Comparison of ENCODE assay signal across 8 mouse cellular contexts in the genomic region with DNA sequence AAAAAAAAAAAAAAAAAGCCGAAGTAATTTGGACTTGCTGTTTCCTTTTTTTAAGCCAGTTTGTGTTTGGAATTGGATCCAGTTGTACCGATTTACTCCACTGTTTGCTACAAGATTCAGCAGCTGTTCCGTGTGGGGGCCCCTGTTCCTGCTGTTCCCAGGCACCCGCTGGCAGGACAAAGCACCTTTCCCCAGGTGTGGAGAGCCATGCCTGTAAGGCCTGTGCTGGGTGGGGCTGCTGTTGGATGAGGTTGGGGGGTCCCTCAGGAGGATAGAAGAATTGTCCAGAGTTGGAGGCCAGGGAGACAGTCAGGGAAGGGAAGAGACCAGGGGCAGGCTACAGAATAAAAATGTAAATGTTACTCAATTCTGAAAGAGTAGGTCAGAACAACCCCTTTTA. TPM values are rescaled to one million over a fixed set of nuclear protein-coding genes. Genes with fewer than 3 reads are reported as not detected.
DNase-seq lines count a peak whose midpoint lies in the region; ATAC-seq and TF ChIP-seq lines count a peak whose summit lies in the region.

No protein-coding gene starts in this region.

- DNase-seq in gastrocnemius, adult 2 months: no peak
- no peak for DNase-seq in gastrocnemius, postnatal 25 days
- DNase-seq in ES-E14 (ENCODE audit: low read depth, low spot score): no peak
- no peak for DNase-seq in hindbrain, embryonic 14.5 days (ENCODE audit: low spot score)
- DNase-seq in midbrain, embryonic 11.5 days (ENCODE audit: low spot score, missing footprints): no peak
- DNase-seq in spleen, adult 12 weeks (ENCODE audit: low spot score): no peak
- no peak for DNase-seq in right cerebral cortex, postnatal 25 days

- H3K4me2 ChIP-seq in hindbrain, embryonic 14.5 days (replicated peaks): peak overlapping the region; percentile 72
- H3K4me2 ChIP-seq in midbrain, embryonic 11.5 days: peak overlapping the region; percentile 59

- no peaks in the 10 kb centered on the region for H3K9me3 ChIP-seq in ES-E14 (ENCODE audit: control insufficient read depth, insufficient read depth, low read depth, low read length)
- H3K9me3 ChIP-seq in hindbrain, embryonic 14.5 days (ENCODE audit: control insufficient read depth, low read length): no peaks in the 10 kb centered on the region
- H3K9me3 ChIP-seq in midbrain, embryonic 11.5 days (ENCODE audit: control insufficient read depth, low read length): no peaks in the 10 kb centered on the region

- in situ Hi-C loops in ES-E14 (cut with MboI; ENCODE audit: low sequenced_read_pairs in 2 of 2, unreplicated experiment in 2 of 2): no loop called here

- H3K4me3 ChIP-seq in gastrocnemius, adult 2 months: peak overlapping the region; percentile 97
- peak overlapping the region in 1 of 2 experiments; percentile 97; a peak in 2 of 4 replicates for H3K4me3 ChIP-seq in ES-E14 (ENCODE audit: insufficient read depth in 1 of 2, low read depth in 1 of 2, low read length in 2 of 2, poor library complexity in 1 of 2, severe bottlenecking in 1 of 2)
- peak overlapping the region; percentile 95 for H3K4me3 ChIP-seq in hindbrain, embryonic 14.5 days (replicated peaks; ENCODE audit: low read length)
- H3K4me3 ChIP-seq in midbrain, embryonic 11.5 days (ENCODE audit: low read depth, low read length): peak overlapping the region; percentile 95

- peak overlapping the region; percentile 56; the same call in 1 of the 2 replicates for H3K9ac ChIP-seq in ES-E14 (ENCODE audit: insufficient read depth, low read depth, low read length, poor library complexity, severe bottlenecking)
- peak overlapping the region; percentile 99 for H3K9ac ChIP-seq in hindbrain, embryonic 14.5 days
- H3K9ac ChIP-seq in midbrain, embryonic 11.5 days (ENCODE audit: low read length): peak overlapping the region; percentile 22; the same call in 1 of the 2 replicates

- WGBS in hindbrain, embryonic 14.5 days: 42% methylated on average over 4 of the region's 4 CpGs
- 32% methylated on average over 4 of the region's 4 CpGs for WGBS in midbrain, embryonic 11.5 days

- no peaks in the 10 kb centered on the region for H3K36me3 ChIP-seq in ES-E14 (ENCODE audit: control insufficient read depth, insufficient read depth, low read length, poor library complexity, severe bottlenecking)
- H3K36me3 ChIP-seq in hindbrain, embryonic 14.5 days (replicated peaks; ENCODE audit: control insufficient read depth, insufficient read depth): no peaks in the 10 kb centered on the region; the same call in 1 of the 2 replicates
- H3K36me3 ChIP-seq in midbrain, embryonic 11.5 days (ENCODE audit: control insufficient read depth, insufficient read depth, low read length): no peaks in the 10 kb centered on the region

- intact Hi-C loops in gastrocnemius, adult 2 months (cut with DNase I): loop anchor here (5.0 kb wide), 2 partner anchors 68 to 138 kb away; no protein-coding TSS in a partner anchor

- TF ChIP-seq CTCF in gastrocnemius, adult 2 months (IDR thresholded peaks at IDR 0.05): no peak

- H3K27ac ChIP-seq in gastrocnemius, adult 2 months: peak overlapping the region; percentile 94; the same call in 1 of the 2 replicates
- H3K27ac ChIP-seq in ES-E14 (ENCODE audit: insufficient read depth, low read depth, low read length, poor library complexity, severe bottlenecking): no peak overlapping the region
- peak overlapping the region; percentile 99 for H3K27ac ChIP-seq in hindbrain, embryonic 14.5 days
- 0 out of 2 replicates have a peak overlapping the region, but pooled peaks have one; percentile 11 for H3K27ac ChIP-seq in midbrain, embryonic 11.5 days (ENCODE audit: low read depth, low read length)

- peaks cover 0 to 5% of the 10 kb centered on the region in 2 experiments for H3K4me1 ChIP-seq in ES-E14 (ENCODE audit: control insufficient read depth in 2 of 2, insufficient read depth in 2 of 2, low read length in 2 of 2, poor library complexity in 1 of 2)
- peaks cover 50% of the 10 kb centered on the region for H3K4me1 ChIP-seq in hindbrain, embryonic 14.5 days (replicated peaks; ENCODE audit: control insufficient read depth, insufficient read depth, low read length)
- peaks cover 14% of the 10 kb centered on the region for H3K4me1 ChIP-seq in midbrain, embryonic 11.5 days (ENCODE audit: control insufficient read depth, insufficient read depth, low read length)

- no peaks in the 10 kb centered on the region for H3K27me3 ChIP-seq in hindbrain, embryonic 14.5 days (ENCODE audit: control insufficient read depth, insufficient read depth, low read length)
- no peaks in the 10 kb centered on the region for H3K27me3 ChIP-seq in midbrain, embryonic 11.5 days (ENCODE audit: control insufficient read depth, insufficient read depth, low read length)

- no peak for ATAC-seq in hindbrain, embryonic 14.5 days (ENCODE audit: low FRiP score)
- no peak for ATAC-seq in midbrain, embryonic 11.5 days (ENCODE audit: low FRiP score)
- no peak for ATAC-seq in megakaryocyte-erythroid progenitor cell, adult 5-6 weeks (replicated peaks; ENCODE audit: low FRiP score, low TSS enrichment, poor library complexity, severe bottlenecking)

TF ChIP-seq in ES-E14, 5 proteins besides CTCF, POLR2A, EP300 and RAD21:
- no peak for TF ChIP-seq MAFK (IDR thresholded peaks at IDR 0.05; ENCODE audit: insufficient read depth, low read depth, low read length)
- no peak for TF ChIP-seq HCFC1 (IDR thresholded peaks at IDR 0.05; ENCODE audit: borderline replicate concordance, insufficient read depth, low read length)
- TF ChIP-seq ZC3H11A (IDR thresholded peaks at IDR 0.05; ENCODE audit: borderline replicate concordance, low read depth, low read length): no peak
- TF ChIP-seq CHD2 (IDR thresholded peaks at IDR 0.05; ENCODE audit: low read depth, low read length): no peak
- TF ChIP-seq ZNF384 (IDR thresholded peaks at IDR 0.05; ENCODE audit: low read depth, low read length): no peak; the same call in 1 of the 2 replicates

RNA-seq across cellular contexts. Expression of gene Wdfy3, which starts 1.1 kb away (rescaled TPM):
- 10 to 100 TPM; 20.0 to 23.9 TPM for total RNA-seq in gastrocnemius, adult 2 months (2021)
- 10 to 100 TPM; 19.3 to 20.2 TPM for total RNA-seq in gastrocnemius, postnatal 25 days (2021)
- total RNA-seq in ES-E14 (2012; rRNA removed): 25.3 and 38.1 TPM in 2 replicates
- polyA plus RNA-seq in hindbrain, embryonic 14.5 days (2014; fragmentation: Nextera tagmentation; extraction: Ambion mirVana): 35.3 and 36.2 TPM in 2 replicates
- polyA plus RNA-seq in midbrain, embryonic 11.5 days (2014; fragmentation: Nextera tagmentation; extraction: Ambion mirVana): 24.9 and 25.9 TPM in 2 replicates
- 19.4 and 24.2 TPM in 2 replicates for total RNA-seq in megakaryocyte-erythroid progenitor cell, adult 5-6 weeks (2014; fragmentation: Nextera tagmentation)
- total RNA-seq in megakaryocyte-erythroid progenitor cell, adult 5-6 weeks (2017): 8.4 and 10.6 TPM in 2 replicates

Comparison
In these comparisons a context has a peak if more than half of its experiments do, and no peak if none do; other contexts are left out.
1. H3K9ac ChIP-seq: peak in every context shown above with its lines; median percentile 99 in hindbrain, embryonic 14.5 days; 56 in ES-E14; 22 in midbrain, embryonic 11.5 days.